Mouse (Mus musculus) myocyte (in vitro differentiated cells): ENCODE results near the gene Tmtc4. TPM values are rescaled to one million over a fixed set of nuclear protein-coding genes. Genes with fewer than 3 reads are reported as not detected.

Source experiments
- H3K27me3 ChIP-seq: one replicate; pipeline ENCODE4 v1.6.1; 2011; ENCODE audit not compliant: control insufficient read depth, insufficient read depth, insufficient read length
- H3K36me3 ChIP-seq: one replicate; pipeline ENCODE4 v1.6.1; 2011; ENCODE audit not compliant: control insufficient read depth, insufficient read depth
- H3K4me2 ChIP-seq: one replicate; pipeline ENCODE4 v1.6.1; 2011; ENCODE audit warnings: low read depth, control low read depth
- H3K4me3 ChIP-seq: one replicate; pipeline ENCODE4 v1.5.1; 2011; ENCODE audit warnings: mild to moderate bottlenecking, control low read depth, moderate library complexity
- H3K79me2 ChIP-seq: one replicate; pipeline ENCODE4 v1.6.1; 2011; ENCODE audit not compliant: control insufficient read depth, insufficient read depth
- H3ac ChIP-seq: one replicate; pipeline ENCODE4 v1.6.1; 2011; ENCODE audit not compliant: control insufficient read depth, insufficient read length
- CEBPB ChIP-seq: IDR thresholded peaks from 2 replicates; pipeline ENCODE4 v1.6.1; 2011; ENCODE audit warnings: mild to moderate bottlenecking, moderate library complexity; ENCODE audit not compliant: poor library complexity, insufficient read depth, severe bottlenecking
- E2F4 ChIP-seq: IDR thresholded peaks from one replicate; pipeline ENCODE4 v1.6.1; 2011; ENCODE audit warnings: mild to moderate bottlenecking, control low read depth, moderate library complexity; ENCODE audit not compliant: insufficient read depth
- MAX ChIP-seq: IDR thresholded peaks from one replicate; pipeline ENCODE4 v1.6.1; 2011; ENCODE audit warnings: low read depth, mild to moderate bottlenecking, control low read depth
- MYOD1 ChIP-seq, 3 experiments: IDR thresholded peaks; one replicate each; pipeline ENCODE4 v1.6.1; 2011; ENCODE audit warnings: control low read depth in 2 of 3, low read depth in 2 of 3, mild to moderate bottlenecking in 2 of 3, moderate library complexity in 1 of 3; ENCODE audit not compliant: insufficient read length in 2 of 3, control insufficient read depth in 1 of 3
- MYOG ChIP-seq, 3 experiments: IDR thresholded peaks; one replicate each; pipeline ENCODE4 v1.6.1; 2011; ENCODE audit warnings: control low read depth in 2 of 3, low read depth in 2 of 3, mild to moderate bottlenecking in 2 of 3; ENCODE audit not compliant: insufficient read length in 2 of 3, control insufficient read depth in 1 of 3, insufficient read depth in 1 of 3
- POLR2A ChIP-seq: IDR thresholded peaks from one replicate; pipeline ENCODE4 v1.6.1; 2011; ENCODE audit warnings: low read depth, mild to moderate bottlenecking, control low read depth, moderate library complexity; ENCODE audit not compliant: insufficient read length
- POLR2AphosphoS2 ChIP-seq: IDR thresholded peaks from one replicate; pipeline ENCODE4 v1.6.1; 2011; ENCODE audit warnings: low read depth, control low read depth; ENCODE audit not compliant: insufficient read length
- REST ChIP-seq: IDR thresholded peaks from one replicate; pipeline ENCODE4 v1.6.1; 2011; ENCODE audit warnings: mild to moderate bottlenecking, control low read depth, moderate library complexity; ENCODE audit not compliant: insufficient read depth, insufficient read length
- SRF ChIP-seq: IDR thresholded peaks from one replicate; pipeline ENCODE4 v1.6.1; 2011; ENCODE audit warnings: low read depth; ENCODE audit not compliant: control insufficient read depth, insufficient read length
- TCF12 ChIP-seq: IDR thresholded peaks from one replicate; pipeline ENCODE4 v1.6.1; 2011; ENCODE audit warnings: mild to moderate bottlenecking, control low read depth; ENCODE audit not compliant: poor library complexity, insufficient read depth, severe bottlenecking
- TCF3 ChIP-seq: IDR thresholded peaks from one replicate; pipeline ENCODE4 v1.6.1; 2011; ENCODE audit warnings: low read depth, control low read depth; ENCODE audit not compliant: insufficient read length
- USF1 ChIP-seq: IDR thresholded peaks from one replicate; pipeline ENCODE4 v1.6.1; 2011; ENCODE audit warnings: low read depth, mild to moderate bottlenecking, control low read depth, moderate library complexity
- polyA plus RNA-seq: library from polyadenylated mRNA; unstranded; fragments of >200 nt; fragmentation: generic; extraction: Trizol; gene quantifications from one replicate; pipeline ENCODE4 v1.2.1, GENCODE M21; 2012; ENCODE audit warnings: missing spikeins

Gene Tmtc4
- polyA plus RNA-seq, 1 experiment, result 8.2 TPM

GRCm38 (mm10) chr14:122885893-122886292 is 97.9 kb downstream of the Tmtc4 start:
- H3K4me2 ChIP-seq, result no peak overlapping the region
- H3K79me2 ChIP-seq, result no peaks in the 10 kb centered on the region
- TF ChIP-seq CEBPB, result no peak
- no peak for TF ChIP-seq MYOG (IDR thresholded peaks at IDR 0.05; ENCODE audit: control insufficient read depth in 1 of 3, insufficient read depth in 1 of 3, insufficient read length in 2 of 3, low read depth in 2 of 3)
- no peak for TF ChIP-seq POLR2A
- TF ChIP-seq TCF3, result no peak
- no peak for TF ChIP-seq SRF
- no peak for TF ChIP-seq POLR2AphosphoS2
- no peak for TF ChIP-seq TCF12
- TF ChIP-seq MYOD1 (IDR thresholded peaks at IDR 0.05; ENCODE audit: control insufficient read depth in 1 of 3, insufficient read length in 2 of 3, low read depth in 2 of 3), result no peak
- TF ChIP-seq USF1, result no peak
- no peak for TF ChIP-seq E2F4
- no peak for TF ChIP-seq MAX
- no peak overlapping the region for H3K4me3 ChIP-seq
- peaks cover 8% of the 10 kb centered on the region for H3K36me3 ChIP-seq
- H3K27me3 ChIP-seq, result no peaks in the 10 kb centered on the region
- H3ac ChIP-seq, result no peak overlapping the region

DNA sequence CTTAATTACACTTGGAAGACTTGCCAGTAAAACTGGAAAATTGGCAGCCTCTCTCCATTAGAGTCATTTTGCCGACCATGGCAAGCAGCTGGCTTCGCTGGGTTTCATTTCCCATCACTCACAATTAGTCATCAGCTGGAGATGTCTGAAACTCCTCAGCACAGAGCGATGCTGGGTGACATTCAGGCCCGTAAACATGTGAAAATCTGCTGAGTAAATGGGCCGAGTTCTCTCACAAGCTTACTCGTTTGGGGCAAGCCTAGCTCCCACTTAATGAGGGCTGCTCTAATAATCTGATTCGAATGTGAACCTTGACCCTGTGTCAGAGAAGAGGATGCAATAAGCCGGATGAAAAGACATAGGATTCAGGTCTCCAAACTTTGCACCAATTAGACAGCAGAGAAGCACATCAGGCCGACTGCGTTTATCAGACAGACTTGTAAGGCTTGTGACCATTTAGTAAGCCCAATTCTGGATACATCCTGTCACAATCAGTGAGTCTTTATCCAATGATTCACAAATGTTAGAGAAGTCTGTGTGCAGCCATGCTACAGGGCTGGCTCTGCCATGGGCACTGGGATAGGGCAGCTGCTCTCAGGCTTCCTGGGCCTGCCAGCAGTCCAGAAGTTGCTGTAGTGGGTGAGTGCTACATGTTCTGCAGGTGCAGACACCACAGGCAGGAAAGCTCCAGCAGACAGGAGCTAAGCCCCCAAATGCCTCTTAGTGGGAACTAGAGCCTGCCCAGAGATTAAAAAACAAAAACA is 99.8 kb downstream of the Tmtc4 start:
- TF ChIP-seq POLR2A, result no peak
- TF ChIP-seq MYOD1 (IDR thresholded peaks at IDR 0.05; ENCODE audit: control insufficient read depth in 1 of 3, insufficient read length in 2 of 3, low read depth in 2 of 3), result peak in 2 of 3 experiments; percentile 8 to 52
- TF ChIP-seq MYOG (IDR thresholded peaks at IDR 0.05; ENCODE audit: control insufficient read depth in 1 of 3, insufficient read depth in 1 of 3, insufficient read length in 2 of 3, low read depth in 2 of 3), result no peak
- Histone ChIP-seq H3ac (no peak overlapping the region), H3K27me3 (no peaks in the 10 kb centered on the region), H3K4me3 (no peak overlapping the region), H3K4me2 (peak overlapping the region; percentile 54), H3K79me2 (no peaks in the 10 kb centered on the region), H3K36me3 (peaks cover 8% of the 10 kb centered on the region)

DNA sequence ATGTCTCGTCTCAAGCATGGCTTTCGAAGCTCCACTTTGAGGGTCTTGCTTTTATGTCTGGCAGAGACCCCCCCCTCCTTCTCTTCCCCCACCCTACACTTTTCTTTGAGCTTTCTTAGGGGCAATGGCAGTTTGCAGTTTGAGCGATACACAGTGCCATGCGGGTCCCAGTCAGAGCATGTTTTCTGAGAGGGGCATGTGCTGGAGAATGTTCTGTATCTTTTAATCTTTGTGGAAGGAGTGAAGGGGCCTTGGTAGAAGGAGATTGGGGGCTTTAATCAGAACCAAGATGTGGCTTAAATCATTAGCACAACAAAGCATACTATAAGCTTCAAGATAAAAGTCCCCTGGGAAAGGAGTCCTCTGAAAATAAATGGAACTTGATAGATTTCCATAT is 100.4 kb downstream of the Tmtc4 start:
- TF ChIP-seq MAX (no peak), POLR2A (no peak), REST (no peak), MYOG (IDR thresholded peaks at IDR 0.05; ENCODE audit: control insufficient read depth in 1 of 3, insufficient read depth in 1 of 3, insufficient read length in 2 of 3, low read depth in 2 of 3) (no peak), CEBPB (no peak), POLR2AphosphoS2 (no peak), SRF (no peak), USF1 (no peak), TCF12 (no peak), TCF3 (no peak), MYOD1 (IDR thresholded peaks at IDR 0.05; ENCODE audit: control insufficient read depth in 1 of 3, insufficient read length in 2 of 3, low read depth in 2 of 3) (no peak), E2F4 (no peak)
- no peak overlapping the region for H3K4me3 ChIP-seq

DNA sequence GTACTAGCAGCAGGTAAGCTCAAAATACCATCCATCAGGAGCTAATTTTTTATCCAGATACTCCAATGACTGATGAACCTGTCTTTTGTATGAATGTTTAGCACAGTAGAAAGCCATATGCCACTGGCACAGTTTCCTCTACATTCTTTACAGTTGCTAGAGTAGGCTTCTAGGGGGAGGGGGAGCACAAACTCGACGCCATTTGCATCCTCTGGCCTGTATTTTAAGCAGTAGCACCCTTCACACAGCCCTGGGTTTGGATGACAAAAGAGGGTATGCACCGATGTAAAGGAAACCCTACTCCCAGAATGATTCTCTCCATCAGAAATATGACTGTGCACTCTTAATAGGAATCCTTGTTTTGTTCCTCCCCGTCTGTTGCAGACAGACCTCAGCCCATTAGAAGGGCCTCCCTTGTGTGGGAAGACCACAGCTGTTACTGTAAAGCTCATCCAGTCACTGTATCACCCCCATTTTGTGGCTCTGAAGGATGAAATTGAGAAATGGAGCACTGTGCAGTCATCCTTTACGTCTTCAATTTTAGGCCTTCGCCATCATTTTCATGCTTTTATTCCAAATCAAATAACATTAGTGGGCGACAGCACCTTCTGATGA is 100.9 kb downstream of the Tmtc4 start:
- no peaks in the 10 kb centered on the region for H3K27me3 ChIP-seq
- no peak overlapping the region for H3ac ChIP-seq
- peaks cover 8% of the 10 kb centered on the region for H3K36me3 ChIP-seq
- H3K4me2 ChIP-seq, result no peak overlapping the region
- no peak for TF ChIP-seq MYOD1 (IDR thresholded peaks at IDR 0.05; ENCODE audit: control insufficient read depth in 1 of 3, insufficient read length in 2 of 3, low read depth in 2 of 3)
- no peak for TF ChIP-seq TCF12
- no peak for TF ChIP-seq REST
- no peak for TF ChIP-seq USF1
- TF ChIP-seq MAX, result no peak
- no peak for TF ChIP-seq POLR2A
- no peak for TF ChIP-seq POLR2AphosphoS2
- no peak for TF ChIP-seq MYOG (IDR thresholded peaks at IDR 0.05; ENCODE audit: control insufficient read depth in 1 of 3, insufficient read depth in 1 of 3, insufficient read length in 2 of 3, low read depth in 2 of 3)
- TF ChIP-seq SRF, result no peak
- TF ChIP-seq E2F4, result no peak
- no peak for TF ChIP-seq CEBPB
- TF ChIP-seq TCF3, result no peak
- no peaks in the 10 kb centered on the region for H3K79me2 ChIP-seq
- no peak overlapping the region for H3K4me3 ChIP-seq

More for the DNA sequence above, 100.4 kb downstream of the Tmtc4 start:
- no peak overlapping the region for H3ac ChIP-seq
- H3K36me3 ChIP-seq, result peaks cover 8% of the 10 kb centered on the region
- no peak overlapping the region for H3K4me2 ChIP-seq
- H3K27me3 ChIP-seq, result no peaks in the 10 kb centered on the region
- H3K79me2 ChIP-seq, result no peaks in the 10 kb centered on the region

- no peaks in the 10 kb centered on the region for H3K79me2 ChIP-seq
- no peak overlapping the region for H3K4me2 ChIP-seq
- H3K27me3 ChIP-seq, result no peaks in the 10 kb centered on the region
- TF ChIP-seq E2F4 (no peak), USF1 (no peak), CEBPB (no peak), SRF (no peak), REST (no peak), TCF3 (no peak), POLR2A (no peak), TCF12 (no peak), POLR2AphosphoS2 (no peak), MYOD1 (IDR thresholded peaks at IDR 0.05; ENCODE audit: control insufficient read depth in 1 of 3, insufficient read length in 2 of 3, low read depth in 2 of 3) (no peak), MAX (no peak), MYOG (IDR thresholded peaks at IDR 0.05; ENCODE audit: control insufficient read depth in 1 of 3, insufficient read depth in 1 of 3, insufficient read length in 2 of 3, low read depth in 2 of 3) (no peak)
- no peak overlapping the region for H3ac ChIP-seq
- H3K36me3 ChIP-seq, result peaks cover 3% of the 10 kb centered on the region
- H3K4me3 ChIP-seq, result no peak overlapping the region
Measured at GRCm38 (mm10) chr14:122882201-122882639, 101.6 kb downstream of the Tmtc4 start.
